Mouse (Mus musculus) gastrocnemius, postnatal 14 days (tissue): ENCODE measurements around the gene Olfr1254. TPM values are rescaled to one million over a fixed set of nuclear protein-coding genes. Genes with fewer than 3 reads are reported as not detected.

Experiments
- DNase-seq: peaks from one replicate; pipeline ENCODE4 v3.0.0; 2021; ENCODE audit warnings: mixed read lengths
- intact Hi-C: fragments of 180-260 bp; cut with DNase I; formaldehyde crosslinking; loops from one replicate; pipeline ENCODE4 v1.15.1; 2025; ENCODE audit warnings: low total_unique reads
- long read RNA-seq, 2 experiments: library from polyadenylated mRNA; stranded (forward); transcript quantifications; one replicate each; pipeline ENCODE4 v2.0.0; 2021
- total RNA-seq, 2 experiments: library from RNA; stranded (reverse); gene quantifications; 2 replicates each; pipeline ENCODE4 v1.2.3; 2021

Olfr1254 gene
- total RNA-seq = not detected
- long read RNA-seq, experiment 1 = 0 reads
- long read RNA-seq, experiment 2 = 0 reads

DNA sequence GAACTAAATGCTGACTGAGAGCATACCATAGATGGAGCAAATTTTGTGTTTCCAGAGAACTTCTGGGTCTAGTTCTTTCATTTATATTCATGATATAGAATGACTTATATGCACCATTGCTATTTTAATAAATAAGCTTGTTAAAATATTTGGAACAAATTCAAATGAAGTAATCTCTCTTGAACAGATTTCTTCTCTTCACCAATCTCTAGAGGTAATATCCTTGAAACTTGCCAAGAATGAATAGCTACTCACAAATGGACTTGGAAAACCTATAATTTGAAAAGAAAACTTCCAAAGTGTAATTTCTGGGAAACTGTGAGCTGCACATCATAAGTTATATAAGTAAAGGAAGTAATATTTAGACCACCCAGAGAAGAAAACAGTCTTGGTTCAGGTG, at the start of gene Olfr1254:
Gene Olfr1254, minus strand, starts transcription at position 101 of the 400 bp plus-strand sequence.
- DNase-seq = no peak
- intact Hi-C loops = no loop called here

DNA sequence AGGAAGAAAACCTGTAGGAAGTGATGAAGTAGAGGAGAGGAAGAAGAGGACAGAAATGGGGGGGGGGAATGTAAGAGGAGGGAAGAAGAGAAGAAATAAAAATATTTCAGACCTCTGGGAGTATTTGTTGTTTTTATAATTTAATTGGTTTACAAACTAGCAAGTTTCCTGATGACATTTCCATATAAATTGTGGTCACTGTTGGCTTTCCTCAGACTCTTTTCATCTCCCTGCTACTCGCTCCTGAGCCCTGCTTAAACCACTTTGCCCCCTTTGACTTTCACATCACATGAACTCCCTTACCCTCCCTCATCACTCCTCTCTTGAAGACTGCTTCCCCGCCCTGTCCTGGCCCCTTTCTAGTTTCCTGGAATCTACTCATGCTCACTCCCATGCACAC, 48.0 kb upstream of the Olfr1254 start, which contains the start of gene Olfr1256:
Gene Olfr1256, minus strand, starts transcription at position 101 of the 400 bp plus-strand sequence.
- intact Hi-C loops = no loop called here
- no peak for DNase-seq

DNA sequence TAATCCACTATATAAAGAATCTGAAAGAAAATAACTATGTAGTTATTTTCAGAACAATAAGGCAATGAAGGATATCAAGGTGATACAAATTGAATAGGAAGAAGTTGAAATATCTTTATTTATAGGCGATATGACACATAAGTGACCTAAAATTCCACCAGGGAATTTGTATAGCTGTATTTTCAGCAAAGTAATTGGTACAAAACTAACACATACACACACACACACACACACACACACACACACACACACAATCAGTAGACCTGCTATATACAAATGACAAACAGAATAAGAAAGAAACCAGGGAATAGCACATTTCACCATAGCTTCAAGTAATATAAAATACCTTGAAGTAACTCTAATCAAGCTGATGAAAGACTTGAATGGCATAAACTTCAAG, 26.8 kb upstream of the Olfr1254 start:
- intact Hi-C loops = no loop called here
- DNase-seq = no peak

DNA sequence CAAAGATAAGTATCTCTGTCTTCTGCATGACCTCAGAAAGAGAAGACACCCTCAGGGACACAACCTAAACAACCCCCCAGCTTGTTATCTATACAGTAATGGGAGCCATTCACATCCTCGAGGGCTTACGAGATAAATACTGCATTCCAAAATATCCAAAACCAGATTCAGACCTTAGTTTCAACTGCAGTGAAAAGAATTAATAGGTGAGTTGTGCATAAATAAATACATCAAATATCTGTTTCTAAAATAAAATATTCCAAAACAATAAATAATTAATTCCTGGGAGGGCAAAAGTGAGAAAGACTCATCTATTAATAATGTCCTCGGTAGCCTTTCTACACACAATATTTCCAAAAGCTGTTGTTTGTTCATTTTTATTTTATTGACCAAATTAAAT, 18.3 kb upstream of the Olfr1254 start, which contains the start of gene Olfr1255:
Gene Olfr1255, plus strand, starts transcription at position 301 of the 400 bp plus-strand sequence.
- intact Hi-C loops = no loop called here
- DNase-seq = no peak

DNA sequence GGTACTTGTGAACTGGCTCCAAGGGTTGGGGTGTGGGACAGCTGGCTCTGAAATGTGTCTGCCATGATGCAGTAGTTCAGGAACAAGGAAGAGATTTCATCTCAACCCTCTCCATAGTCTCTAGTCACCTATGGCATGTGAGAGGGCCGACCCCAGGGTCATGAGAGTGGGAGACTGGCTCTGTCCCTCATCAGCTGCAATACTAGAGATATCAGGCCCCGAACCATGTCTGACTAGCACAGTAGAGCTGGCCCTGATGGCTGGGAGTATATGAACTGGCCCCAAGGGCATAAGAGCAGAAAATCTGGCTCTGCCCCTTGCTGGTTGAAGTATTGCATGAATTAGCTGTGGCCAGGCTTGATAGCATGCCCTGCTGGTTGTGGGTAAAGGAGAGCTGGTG, 17.3 kb upstream of the Olfr1254 start:
- no peak for DNase-seq
- intact Hi-C loops = no loop called here

DNA sequence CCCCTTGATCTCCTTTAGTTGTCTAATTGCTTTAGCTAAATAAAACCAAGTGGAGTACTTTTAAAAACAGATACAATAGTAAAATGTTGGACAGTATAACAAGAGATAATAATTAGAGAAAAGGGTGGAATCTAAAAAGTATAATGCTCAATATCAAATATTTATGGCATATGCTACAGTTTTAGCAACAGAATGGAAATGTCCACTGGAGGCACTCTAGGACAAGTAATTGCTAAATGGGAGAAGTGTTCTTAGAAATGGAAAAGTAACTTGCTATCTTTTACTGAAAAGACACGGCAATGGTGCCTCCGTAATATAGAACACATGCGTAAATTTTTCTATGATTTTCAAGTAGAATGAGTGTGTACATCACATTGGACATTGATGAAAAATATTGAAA, 6.2 kb upstream of the Olfr1254 start:
- no peak for DNase-seq
- intact Hi-C loops = no loop called here

DNA sequence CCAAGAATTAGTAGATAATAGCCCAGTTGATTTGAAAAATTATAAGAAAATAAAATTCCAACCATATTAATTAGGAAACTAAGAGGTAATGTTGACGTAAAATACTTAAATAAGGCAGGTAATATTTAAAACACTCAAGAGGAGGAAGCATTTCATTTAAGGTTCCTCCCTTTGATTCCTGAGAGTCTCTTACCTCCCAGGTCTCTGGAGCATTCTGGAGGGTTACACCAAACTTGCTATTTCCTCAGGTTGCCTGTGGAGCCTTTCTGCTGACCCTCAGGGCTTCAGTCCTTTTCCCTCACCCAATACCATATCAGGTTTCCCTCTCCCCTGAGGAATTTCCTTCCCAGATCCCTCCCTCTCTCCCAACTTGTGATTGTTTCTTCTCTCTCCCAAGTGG, 36.4 kb downstream of the Olfr1254 start, which contains the start of gene Olfr1253:
Gene Olfr1253, minus strand, starts transcription at position 101 of the 400 bp plus-strand sequence.
- intact Hi-C loops = no loop called here
- no peak for DNase-seq

Other genes starting within 250 kb of the Olfr1254 start
- gene Olfr1245, start 215.2 kb downstream of the Olfr1254 start, total RNA-seq = not detected
- gene Olfr1246, start 200.5 kb downstream of the Olfr1254 start, total RNA-seq = not detected
- not detected for gene Olfr1247, start 179.5 kb downstream of the Olfr1254 start, total RNA-seq
- gene Olfr1248, start 175.4 kb downstream of the Olfr1254 start, total RNA-seq = not detected
- gene Olfr1249, start 158.6 kb downstream of the Olfr1254 start, total RNA-seq = not detected
- gene Olfr1250, start 132.2 kb downstream of the Olfr1254 start, total RNA-seq = not detected
- not detected for gene Olfr1251, start 121.7 kb downstream of the Olfr1254 start, total RNA-seq
- gene Olfr1252, start 68.6 kb downstream of the Olfr1254 start, total RNA-seq = not detected
- gene Olfr1253, start 36.5 kb downstream of the Olfr1254 start, total RNA-seq = not detected
- gene Olfr1255, start 18.4 kb upstream of the Olfr1254 start, total RNA-seq = not detected
- gene Olfr1256, start 47.9 kb upstream of the Olfr1254 start, total RNA-seq = not detected
- not detected for gene Olfr48, start 54.6 kb upstream of the Olfr1254 start, total RNA-seq
- not detected for gene Olfr1257, start 84.8 kb upstream of the Olfr1254 start, total RNA-seq
- not detected for gene Olfr1258, start 133.7 kb upstream of the Olfr1254 start, total RNA-seq
- gene Olfr1259, start 155.0 kb upstream of the Olfr1254 start, total RNA-seq = not detected
- gene Olfr1260, start 180.7 kb upstream of the Olfr1254 start, total RNA-seq = not detected
- not detected for gene Olfr1261, start 197.6 kb upstream of the Olfr1254 start, total RNA-seq
- gene Olfr1262, start 206.5 kb upstream of the Olfr1254 start, total RNA-seq = not detected
- gene Olfr1263, start 218.5 kb upstream of the Olfr1254 start, total RNA-seq = not detected
- gene Olfr1264, start 232.0 kb upstream of the Olfr1254 start, total RNA-seq = not detected
- gene Olfr1265, start 241.7 kb upstream of the Olfr1254 start, total RNA-seq = not detected